Mouse (Mus musculus) intestine, embryonic 16.5 days (tissue): Measurements from ENCODE around the gene Aadacl4. TPM values are rescaled to one million over a fixed set of nuclear protein-coding genes. Genes with fewer than 3 reads are reported as not detected.
A peak's percentile ranks its signal among the peaks of the same experiment; 100 is the strongest.
"Not testable (repeated sequence)": the region's sequence is repeated elsewhere in the genome, so short reads cannot be mapped to it uniquely, and the experiment has no call there.

Source experiments
- ATAC-seq: fragments of 200-750 bp; cut with Nextera tagmentation; 2 replicates; pipeline ENCODE4 v1.8.0; 2017; ENCODE audit warnings: moderate TSS enrichment, moderate library complexity
- H3K27ac ChIP-seq: fragments of 300-500 bp; sonication (generic); 2 replicates; pipeline ENCODE4 v1.5.1; 2014; ENCODE audit warnings: mild to moderate bottlenecking, low read length
- H3K27me3 ChIP-seq: fragments of 300-500 bp; sonication (generic); replicated peaks from 2 replicates; pipeline ENCODE4 v1.6.1; 2014; ENCODE audit warnings: low read length, control low read depth, mixed read lengths; ENCODE audit not compliant: control insufficient read depth, insufficient read depth
- H3K36me3 ChIP-seq: fragments of 300-500 bp; sonication (generic); 2 replicates; pipeline ENCODE4 v1.6.1; 2014; ENCODE audit warnings: low read length, control low read depth; ENCODE audit not compliant: control insufficient read depth, insufficient read depth
- H3K4me1 ChIP-seq: fragments of 300-500 bp; sonication (generic); 2 replicates; pipeline ENCODE4 v1.6.1; 2014; ENCODE audit warnings: low read length, control low read depth, mixed read lengths; ENCODE audit not compliant: control insufficient read depth, insufficient read depth
- H3K4me2 ChIP-seq: fragments of 300-500 bp; sonication (generic); 2 replicates; pipeline ENCODE4 v1.6.1; 2014; ENCODE audit warnings: low read depth, low read length, control low read depth
- H3K4me3 ChIP-seq: fragments of 300-500 bp; sonication (generic); 2 replicates; pipeline ENCODE4 v1.5.1; 2014; ENCODE audit warnings: mild to moderate bottlenecking, low read length
- H3K9ac ChIP-seq: fragments of 300-500 bp; sonication (generic); 2 replicates; pipeline ENCODE4 v1.6.1; 2014; ENCODE audit warnings: low read depth, low read length
- H3K9me3 ChIP-seq: fragments of 300-500 bp; sonication (generic); 2 replicates; pipeline ENCODE4 v1.6.1; 2016; ENCODE audit warnings: low read length, control low read depth; ENCODE audit not compliant: control insufficient read depth
- WGBS: fragments of 180-500 bp; shearing (Covaris S2); extraction: QIAGEN DNeasy Blood & Tissue Kit; methylation state at CpG from one replicate; pipeline ENCODE4 v1.1.7; 2014; 5-methylcytosine and 5-hydroxymethylcytosine counted together
- polyA plus RNA-seq: library from polyadenylated mRNA; unstranded; fragments of >200 nt; fragmentation: Nextera tagmentation; extraction: Ambion mirVana; gene quantifications from 2 replicates; pipeline ENCODE4 v1.2.1, GENCODE M21; 2015

Aadacl4 gene
- not detected in 2 replicates for polyA plus RNA-seq

DNA sequence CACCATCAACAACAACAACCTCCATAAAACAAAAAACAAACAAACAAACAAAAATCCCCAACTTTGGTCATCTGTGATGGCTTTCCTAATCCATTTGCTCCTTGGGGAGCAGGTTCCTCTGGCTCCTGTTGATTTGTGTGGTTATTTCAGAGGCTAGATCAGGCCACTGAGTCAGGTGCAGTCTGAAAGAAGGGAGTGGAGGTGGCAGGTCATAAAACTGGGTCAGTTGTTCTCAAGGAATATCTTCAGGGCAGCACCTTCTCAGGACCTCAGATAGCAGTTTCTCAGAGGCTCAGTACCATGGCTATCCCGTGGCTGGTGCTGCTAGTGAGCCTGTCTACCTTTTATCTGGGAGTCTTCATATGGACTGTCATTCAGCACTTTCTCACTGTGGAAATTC lies at the start of gene Aadacl4:
Gene Aadacl4 (plus strand): TSS at position 301 of the 400 bp plus-strand sequence.
- Histone ChIP-seq H3K27ac (no peak within 1 kb of the TSS), H3K4me1 (no peaks in the 10 kb centered on the region), H3K9me3 (no peaks in the 10 kb centered on the region), H3K9ac (no peak within 1 kb of the TSS), H3K27me3 (no peaks in the 10 kb centered on the region), H3K4me3 (no peak within 1 kb of the TSS), H3K4me2 (no peak within 1 kb of the TSS), H3K36me3 (no peaks in the 10 kb centered on the region)
- WGBS: 65% methylated on average over 1 of the region's 1 CpGs
- no peak for ATAC-seq

- Histone ChIP-seq H3K9me3 (no peaks in the 10 kb centered on the region), H3K36me3 (no peaks in the 10 kb centered on the region), H3K4me1 (no peaks in the 10 kb centered on the region), H3K4me3 (no peak within 1 kb of the TSS), H3K27ac (no peak within 1 kb of the TSS), H3K27me3 (no peaks in the 10 kb centered on the region), H3K9ac (no peak within 1 kb of the TSS), H3K4me2 (no peak within 1 kb of the TSS)
- ATAC-seq: no peak
- WGBS: 91% methylated on average over 1 of the region's 1 CpGs
Observed at GRCm38 (mm10) chr4:144565034-144565433, 48.5 kb upstream of the Aadacl4 start, which contains the start of gene Gm13124. Gm13124 (minus strand) TSS chr4:144565134.

- no peak overlapping the region for H3K9ac ChIP-seq
- ATAC-seq: no peak
- no peak overlapping the region for H3K4me3 ChIP-seq
- no peak overlapping the region for H3K27ac ChIP-seq
- H3K9me3 ChIP-seq: no peaks in the 10 kb centered on the region
- H3K27me3 ChIP-seq: no peaks in the 10 kb centered on the region
- H3K4me1 ChIP-seq: no peaks in the 10 kb centered on the region
- H3K36me3 ChIP-seq: no peaks in the 10 kb centered on the region
- H3K4me2 ChIP-seq: no peak overlapping the region
Observed at GRCm38 (mm10) chr4:144567752-144568151, 45.8 kb upstream of the Aadacl4 start.

DNA sequence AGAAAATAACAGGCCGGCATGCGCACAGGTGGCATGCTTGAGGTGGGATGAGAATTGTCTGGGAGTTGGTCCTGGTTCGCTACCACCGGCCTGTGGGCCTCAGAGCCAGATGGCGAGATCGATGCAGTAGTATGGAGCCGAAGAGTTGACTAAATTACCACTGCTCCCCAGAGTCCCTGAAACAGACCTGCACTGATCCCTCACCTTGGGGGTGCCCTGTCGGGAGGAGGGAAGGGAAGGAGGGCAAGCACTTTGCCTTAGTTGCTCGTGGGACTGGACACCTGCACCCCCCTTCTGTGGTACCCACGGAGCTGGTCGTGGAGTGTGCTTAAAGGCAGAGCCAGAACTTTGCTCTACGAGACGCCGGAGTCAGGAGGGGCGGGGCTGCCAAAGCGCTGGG lies 27.3 kb upstream of the Aadacl4 start:
- 0 out of 2 replicates have a peak, but pooled peaks have one; percentile 31 for ATAC-seq
- not testable (repeated sequence) for H3K9ac ChIP-seq, H3K4me3 ChIP-seq, H3K9me3 ChIP-seq, H3K4me1 ChIP-seq, H3K27me3 ChIP-seq, H3K36me3 ChIP-seq, H3K4me2 ChIP-seq, H3K27ac ChIP-seq
- WGBS: 87% methylated on average over 12 of the region's 16 CpGs

DNA sequence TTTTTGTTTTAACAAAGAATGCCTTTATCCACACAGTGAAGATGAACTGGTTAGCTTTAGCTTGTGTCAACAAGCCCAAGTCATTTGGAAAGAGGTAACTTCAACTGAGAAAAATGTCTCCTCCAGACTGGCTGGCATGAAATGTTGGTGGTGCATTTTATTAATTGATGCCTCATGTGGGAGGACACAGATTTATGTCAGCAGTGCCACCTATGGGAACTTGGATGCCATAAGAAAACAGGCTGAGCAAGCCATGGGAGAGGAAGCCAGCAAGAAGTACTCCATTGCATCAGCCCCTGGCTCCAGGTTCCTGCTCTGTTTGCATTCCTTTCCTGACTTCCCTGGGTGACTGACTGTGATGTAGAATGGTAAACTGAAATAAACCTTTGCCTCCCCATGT lies 20.7 kb upstream of the Aadacl4 start:
- H3K9me3 ChIP-seq: no peaks in the 10 kb centered on the region
- H3K36me3 ChIP-seq: no peaks in the 10 kb centered on the region
- H3K4me3 ChIP-seq: no peak overlapping the region
- H3K27me3 ChIP-seq: no peaks in the 10 kb centered on the region
- no peak overlapping the region for H3K4me2 ChIP-seq
- no peaks in the 10 kb centered on the region for H3K4me1 ChIP-seq
- no peak for ATAC-seq
- H3K9ac ChIP-seq: no peak overlapping the region
- H3K27ac ChIP-seq: no peak overlapping the region

GRCm38 (mm10) chr4:144614586-144614985 lies 1.1 kb downstream of the Aadacl4 start:
- Histone ChIP-seq H3K4me1 (no peaks in the 10 kb centered on the region), H3K4me3 (no peak overlapping the region), H3K27me3 (no peaks in the 10 kb centered on the region), H3K9ac (no peak overlapping the region), H3K4me2 (no peak overlapping the region), H3K27ac (no peak overlapping the region), H3K9me3 (no peaks in the 10 kb centered on the region), H3K36me3 (no peaks in the 10 kb centered on the region)
- ATAC-seq: no peak
- WGBS: 76% methylated on average over 1 of the region's 1 CpGs

GRCm38 (mm10) chr4:144638263-144638662 lies 24.8 kb downstream of the Aadacl4 start:
- no peak for ATAC-seq
- no peaks in the 10 kb centered on the region for H3K4me1 ChIP-seq
- H3K4me3 ChIP-seq: no peak overlapping the region
- H3K4me2 ChIP-seq: no peak overlapping the region
- H3K9ac ChIP-seq: no peak overlapping the region
- no peaks in the 10 kb centered on the region for H3K9me3 ChIP-seq
- no peak overlapping the region for H3K27ac ChIP-seq
- no peaks in the 10 kb centered on the region for H3K27me3 ChIP-seq
- no peaks in the 10 kb centered on the region for H3K36me3 ChIP-seq

Other genes starting within 250 kb of the Aadacl4 start
- not detected in 2 replicates for gene Pramef20, start 235.8 kb upstream of the Aadacl4 start, polyA plus RNA-seq
- gene Pramef12, start 205.2 kb upstream of the Aadacl4 start, polyA plus RNA-seq: 0.07 TPM in 1 of 2 replicates, not detected in the other
- gene 1700012P22Rik, start 174.9 kb upstream of the Aadacl4 start, polyA plus RNA-seq: not detected in 2 replicates
- gene Gm9944, start 160.4 kb upstream of the Aadacl4 start, polyA plus RNA-seq: not detected in 2 replicates
- not detected in 2 replicates for gene Aadacl3, start 150.0 kb upstream of the Aadacl4 start, polyA plus RNA-seq
- gene 9430007A20Rik, start 93.9 kb upstream of the Aadacl4 start, polyA plus RNA-seq: not detected in 2 replicates
- not detected in 2 replicates for gene Gm13124, start 48.6 kb upstream of the Aadacl4 start, polyA plus RNA-seq
- gene Gm436, start 72.7 kb downstream of the Aadacl4 start, polyA plus RNA-seq: not detected in 2 replicates
- 0.36 TPM in 1 of 2 replicates, not detected in the other for gene Gm13178, start 107.7 kb downstream of the Aadacl4 start, polyA plus RNA-seq
- gene Gm438, start 172.9 kb downstream of the Aadacl4 start, polyA plus RNA-seq: 0.45 and 0.61 TPM in 2 replicates